Mouse (Mus musculus): ENCODE data around the gene Zic5. TPM values are rescaled to one million over a fixed set of nuclear protein-coding genes. Genes with fewer than 3 reads are reported as not detected.

Zic5 gene
- total and polyA plus RNA-seq, 2 experiments from 2014 or later, result not detected

- Histone ChIP-seq H3K27ac (ENCODE audit: low read depth) (no peak overlapping the region), H3K9ac (replicated peaks; ENCODE audit: low read depth, low read length) (no peak overlapping the region), H3K4me2 (ENCODE audit: low read depth, low read length) (no peak overlapping the region), H3K4me3 (ENCODE audit: low read depth, low read length) (no peak overlapping the region), H3K27me3 (ENCODE audit: control insufficient read depth, insufficient read depth, low read length) (peaks cover 95% of the 10 kb centered on the region), H3K4me1 (ENCODE audit: control insufficient read depth, insufficient read depth) (no peaks in the 10 kb centered on the region), H3K36me3 (replicated peaks; ENCODE audit: control insufficient read depth, insufficient read depth, low read length) (no peaks in the 10 kb centered on the region), H3K9me3 (replicated peaks; ENCODE audit: control insufficient read depth, low read length) (no peaks in the 10 kb centered on the region)
- no peak for DNase-seq (ENCODE audit: low spot score)
- 7% methylated on average over 1 of the region's 1 CpGs for WGBS
- ATAC-seq (ENCODE audit: insufficient read depth, low read depth), result no peak
- TF ChIP-seq CTCF (IDR thresholded peaks at IDR 0.05; ENCODE audit: low read depth), result no peak
- TF ChIP-seq EP300 (IDR thresholded peaks at IDR 0.05; ENCODE audit: low read depth), result no peak
These were observed 21.1 kb upstream of the Zic5 start for GRCm38 (mm10) chr14:122486611-122487010.

- H3K27ac ChIP-seq (ENCODE audit: low read depth), result no peak overlapping the region
- no peaks in the 10 kb centered on the region for H3K4me1 ChIP-seq (ENCODE audit: control insufficient read depth, insufficient read depth)
- no peaks in the 10 kb centered on the region for H3K36me3 ChIP-seq (replicated peaks; ENCODE audit: control insufficient read depth, insufficient read depth, low read length)
- DNase-seq (ENCODE audit: low spot score), result no peak
- H3K4me3 ChIP-seq (ENCODE audit: low read depth, low read length), result no peak overlapping the region
- no peak overlapping the region for H3K4me2 ChIP-seq (ENCODE audit: low read depth, low read length)
- H3K9me3 ChIP-seq (replicated peaks; ENCODE audit: control insufficient read depth, low read length), result no peaks in the 10 kb centered on the region
- H3K27me3 ChIP-seq (ENCODE audit: control insufficient read depth, insufficient read depth, low read length), result peaks cover 95% of the 10 kb centered on the region
- WGBS, result 6% methylated on average over 12 of the region's 12 CpGs
- no peak for ATAC-seq (ENCODE audit: insufficient read depth, low read depth)
- no peak for TF ChIP-seq CTCF (IDR thresholded peaks at IDR 0.05; ENCODE audit: low read depth)
- no peak for TF ChIP-seq EP300 (IDR thresholded peaks at IDR 0.05; ENCODE audit: low read depth)
- no peak overlapping the region for H3K9ac ChIP-seq (replicated peaks; ENCODE audit: low read depth, low read length)
These were observed 20.2 kb upstream of the Zic5 start for GRCm38 (mm10) chr14:122485635-122486181.

GRCm38 (mm10) chr14:122484844-122485551 lies 19.5 kb upstream of the Zic5 start:
- H3K36me3 ChIP-seq (replicated peaks; ENCODE audit: control insufficient read depth, insufficient read depth, low read length), result no peaks in the 10 kb centered on the region
- peaks cover 95% of the 10 kb centered on the region for H3K27me3 ChIP-seq (ENCODE audit: control insufficient read depth, insufficient read depth, low read length)
- H3K4me3 ChIP-seq (ENCODE audit: low read depth, low read length), result no peak overlapping the region
- no peak overlapping the region for H3K9ac ChIP-seq (replicated peaks; ENCODE audit: low read depth, low read length)
- no peak for ATAC-seq (ENCODE audit: insufficient read depth, low read depth)
- no peaks in the 10 kb centered on the region for H3K9me3 ChIP-seq (replicated peaks; ENCODE audit: control insufficient read depth, low read length)
- no peak for TF ChIP-seq CTCF (IDR thresholded peaks at IDR 0.05; ENCODE audit: low read depth)
- no peak for TF ChIP-seq EP300 (IDR thresholded peaks at IDR 0.05; ENCODE audit: low read depth)
- WGBS, result 4% methylated on average over 24 of the region's 24 CpGs
- no peaks in the 10 kb centered on the region for H3K4me1 ChIP-seq (ENCODE audit: control insufficient read depth, insufficient read depth)
- no peak for DNase-seq (ENCODE audit: low spot score)
- H3K4me2 ChIP-seq (ENCODE audit: low read depth, low read length), result no peak overlapping the region
- H3K27ac ChIP-seq (ENCODE audit: low read depth), result no peak overlapping the region

GRCm38 (mm10) chr14:122484458-122484843 lies 19.0 kb upstream of the Zic5 start:
- TF ChIP-seq CTCF (IDR thresholded peaks at IDR 0.05; ENCODE audit: low read depth) (no peak), EP300 (IDR thresholded peaks at IDR 0.05; ENCODE audit: low read depth) (no peak)
- no peak for ATAC-seq (ENCODE audit: insufficient read depth, low read depth)
- no peak overlapping the region for H3K9ac ChIP-seq (replicated peaks; ENCODE audit: low read depth, low read length)

DNA sequence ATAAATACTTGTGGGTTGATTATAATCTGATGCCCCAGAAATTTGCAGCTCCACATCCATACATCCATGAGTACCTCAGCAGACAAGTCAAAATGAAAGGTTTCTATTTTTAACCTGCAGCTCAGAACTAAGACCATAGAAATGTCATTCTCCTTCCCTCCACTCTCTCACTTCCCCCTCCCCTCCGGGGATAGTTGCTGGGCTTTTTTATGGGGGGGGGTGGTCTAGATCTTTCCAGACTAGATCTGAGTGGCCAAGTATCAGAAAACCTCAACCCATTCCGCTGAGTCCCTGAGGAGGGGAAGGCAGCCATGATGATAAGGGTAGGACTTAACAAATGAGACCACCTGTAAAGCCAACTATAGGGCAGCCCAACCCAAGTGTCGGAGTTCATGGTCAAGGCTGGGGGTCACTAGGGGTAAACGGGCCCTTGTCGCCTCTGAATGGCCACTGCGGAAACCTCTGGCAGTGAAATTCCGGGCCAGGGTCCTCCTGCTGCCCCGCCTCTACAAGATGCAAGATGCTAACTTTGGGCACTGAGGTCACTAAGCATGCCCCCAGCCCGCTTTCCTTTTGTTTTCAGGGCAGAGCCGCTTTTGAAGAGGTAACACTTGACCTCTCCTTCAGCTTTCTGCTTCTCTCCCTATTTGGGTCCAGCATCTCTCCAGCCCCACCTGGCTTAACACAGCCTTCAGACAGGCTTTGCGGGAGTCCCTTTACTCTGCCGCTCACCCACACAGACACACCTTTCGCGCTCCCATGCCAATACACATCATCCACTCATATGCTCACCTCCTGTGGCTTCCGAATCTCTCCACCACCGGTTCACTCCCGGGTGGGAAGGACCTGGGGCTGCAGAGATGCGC lies 18.3 kb upstream of the Zic5 start:
- 3% methylated on average over 18 of the region's 18 CpGs for WGBS
- no peaks in the 10 kb centered on the region for H3K9me3 ChIP-seq (replicated peaks; ENCODE audit: control insufficient read depth, low read length)
- TF ChIP-seq CTCF (IDR thresholded peaks at IDR 0.05; ENCODE audit: low read depth) (no peak), EP300 (IDR thresholded peaks at IDR 0.05; ENCODE audit: low read depth) (no peak)
- ATAC-seq (ENCODE audit: insufficient read depth, low read depth), result no peak
- no peak for DNase-seq (ENCODE audit: low spot score)
- H3K36me3 ChIP-seq (replicated peaks; ENCODE audit: control insufficient read depth, insufficient read depth, low read length), result no peaks in the 10 kb centered on the region
- no peaks in the 10 kb centered on the region for H3K4me1 ChIP-seq (ENCODE audit: control insufficient read depth, insufficient read depth)
- no peak overlapping the region for H3K4me3 ChIP-seq (ENCODE audit: low read depth, low read length)
- H3K4me2 ChIP-seq (ENCODE audit: low read depth, low read length), result no peak overlapping the region
- peaks cover 96% of the 10 kb centered on the region for H3K27me3 ChIP-seq (ENCODE audit: control insufficient read depth, insufficient read depth, low read length)
- H3K9ac ChIP-seq (replicated peaks; ENCODE audit: low read depth, low read length), result no peak overlapping the region
- no peak overlapping the region for H3K27ac ChIP-seq (ENCODE audit: low read depth)

More at GRCm38 (mm10) chr14:122484458-122484843, 19.0 kb upstream of the Zic5 start:
- Histone ChIP-seq H3K9me3 (replicated peaks; ENCODE audit: control insufficient read depth, low read length) (no peaks in the 10 kb centered on the region), H3K4me1 (ENCODE audit: control insufficient read depth, insufficient read depth) (no peaks in the 10 kb centered on the region), H3K27ac (ENCODE audit: low read depth) (no peak overlapping the region), H3K4me2 (ENCODE audit: low read depth, low read length) (no peak overlapping the region), H3K36me3 (replicated peaks; ENCODE audit: control insufficient read depth, insufficient read depth, low read length) (no peaks in the 10 kb centered on the region), H3K27me3 (ENCODE audit: control insufficient read depth, insufficient read depth, low read length) (peaks cover 95% of the 10 kb centered on the region), H3K4me3 (ENCODE audit: low read depth, low read length) (no peak overlapping the region)
- 7% methylated on average over 4 of the region's 4 CpGs for WGBS
- no peak for DNase-seq (ENCODE audit: low spot score)

All from heart, postnatal 0 days (tissue).